Mouse (Mus musculus) lung, postnatal 14 days (tissue): ENCODE measurements around the gene Btbd6.

Experiments used
- DNase-seq: peaks from one replicate; pipeline ENCODE4 v3.0.0; 2021

Gene Btbd6

GRCm38 (mm10) chr12:112955800-112956199 lies 20.5 kb upstream of the Btbd6 start:
- peak; percentile 85 for DNase-seq

- peak; percentile 73 for DNase-seq
These were observed 18.0 kb upstream of the Btbd6 start for GRCm38 (mm10) chr12:112958303-112958702.

GRCm38 (mm10) chr12:112959421-112959820 lies 16.9 kb upstream of the Btbd6 start:
- DNase-seq = no peak

- no peak for DNase-seq
These were observed 14.9 kb upstream of the Btbd6 start for GRCm38 (mm10) chr12:112961428-112961827.

- no peak for DNase-seq
These were observed 14.4 kb upstream of the Btbd6 start for GRCm38 (mm10) chr12:112961872-112962271.

- DNase-seq = no peak
These were observed 10.5 kb upstream of the Btbd6 start for GRCm38 (mm10) chr12:112965783-112966182.

DNA sequence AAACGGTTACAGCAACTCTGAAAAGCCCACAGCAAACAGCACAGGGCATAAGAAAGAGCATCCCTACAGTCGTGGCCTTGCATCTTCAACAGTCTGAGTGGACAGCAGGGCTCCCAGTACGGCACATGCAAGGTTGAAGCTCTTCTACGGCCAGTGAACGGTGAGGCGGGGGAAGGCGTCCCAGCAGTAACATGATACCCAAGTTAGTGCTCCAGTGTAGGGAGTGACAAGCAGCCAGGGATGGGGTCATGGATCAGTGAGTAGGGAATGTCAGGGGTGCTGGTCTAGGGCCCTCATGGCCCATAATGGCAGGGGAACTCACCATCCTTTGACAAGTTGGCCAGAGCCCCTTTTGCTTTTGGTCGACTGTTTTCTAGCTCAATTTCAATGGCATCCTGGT lies 7.3 kb upstream of the Btbd6 start:
- no peak for DNase-seq

- DNase-seq = no peak
These were observed 6.7 kb upstream of the Btbd6 start for GRCm38 (mm10) chr12:112969616-112970015.

- no peak for DNase-seq
These were observed 1.5 kb upstream of the Btbd6 start for GRCm38 (mm10) chr12:112974736-112975135.

GRCm38 (mm10) chr12:112977156-112977555 lies 874 bp downstream of the Btbd6 start:
- DNase-seq = no peak

DNA sequence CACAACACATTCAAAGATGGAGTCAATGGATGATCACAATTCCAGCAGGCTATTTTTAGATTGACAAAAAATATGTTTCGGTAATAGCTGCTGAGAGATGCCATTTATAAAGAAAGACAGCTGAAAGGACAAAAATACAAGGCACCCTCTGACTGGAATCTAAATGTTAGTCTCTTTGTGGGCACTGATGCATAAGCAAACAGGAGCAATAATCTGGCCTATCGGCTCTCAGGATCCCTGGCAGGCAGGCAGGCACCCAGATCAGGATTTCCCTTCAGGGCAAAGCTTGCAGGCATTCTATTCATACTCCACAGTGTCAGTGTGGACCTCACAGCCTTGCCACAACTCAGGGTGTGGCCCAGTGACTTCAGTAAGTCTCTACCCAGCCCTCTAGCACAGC lies 5.7 kb downstream of the Btbd6 start:
- no peak for DNase-seq

DNA sequence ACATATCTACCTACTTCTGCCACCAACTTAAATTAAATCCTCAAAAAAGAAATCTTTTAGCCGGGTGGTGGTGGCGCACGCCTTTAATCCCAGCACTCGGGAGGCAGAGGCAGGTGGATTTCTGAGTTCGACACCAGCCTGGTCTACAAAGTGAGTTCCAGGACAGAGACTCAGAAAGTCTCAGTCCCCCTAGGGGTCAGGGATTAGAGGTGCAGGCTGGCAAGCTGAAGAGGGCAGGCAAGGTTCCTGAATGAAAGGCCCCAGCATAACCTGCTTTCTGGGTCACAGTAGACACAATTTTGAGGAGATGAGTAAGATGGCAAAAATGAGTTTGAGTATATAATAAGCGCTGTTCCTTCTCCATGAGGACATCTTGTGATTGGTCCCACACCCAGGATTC lies 9.1 kb downstream of the Btbd6 start:
- no peak for DNase-seq

- peak; percentile 49 for DNase-seq
These were observed 11.6 kb downstream of the Btbd6 start for GRCm38 (mm10) chr12:112987877-112988276.

DNA sequence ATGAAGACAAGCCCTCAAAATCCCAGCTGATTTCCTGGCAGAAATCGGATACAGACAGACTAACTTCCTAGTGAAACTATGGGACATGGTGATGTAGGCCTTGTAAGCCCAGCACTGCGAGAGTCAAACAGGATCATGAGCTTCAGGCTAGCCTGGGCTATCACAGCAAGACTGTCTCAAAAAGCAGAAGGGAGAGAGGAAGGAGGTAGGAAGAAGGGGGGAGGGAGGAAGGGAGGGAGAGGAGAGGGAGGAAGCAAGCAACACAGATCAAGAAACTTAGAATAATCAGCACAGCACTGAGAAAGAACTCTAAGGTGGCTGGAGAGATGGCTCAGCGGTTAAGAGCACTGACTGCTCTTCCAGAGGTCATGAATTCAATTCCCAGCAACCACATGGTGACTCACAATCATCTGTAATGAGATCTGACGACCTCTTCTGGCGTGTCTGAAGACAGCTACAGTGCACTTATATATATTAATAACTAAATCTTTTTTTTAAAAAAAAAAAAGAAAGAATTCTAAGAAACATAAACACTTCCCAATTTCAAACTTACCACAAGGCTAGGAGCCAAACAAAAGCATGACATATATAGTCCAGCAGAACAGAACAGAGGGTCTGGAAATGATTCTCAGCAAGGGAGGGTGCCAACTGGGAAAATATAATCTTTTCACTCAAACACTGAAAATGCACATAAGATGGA lies 14.6 kb downstream of the Btbd6 start:
- DNase-seq = no peak

- no peak for DNase-seq
These were observed 15.2 kb downstream of the Btbd6 start for GRCm38 (mm10) chr12:112991444-112991843.

GRCm38 (mm10) chr12:112994153-112994552 lies 17.9 kb downstream of the Btbd6 start:
- no peak for DNase-seq

GRCm38 (mm10) chr12:112999569-113000293 lies 23.4 kb downstream of the Btbd6 start:
- no peak for DNase-seq

- peak; percentile 98 for DNase-seq
These were observed 24.2 kb downstream of the Btbd6 start, which contains the start of gene Brf1 for GRCm38 (mm10) chr12:113000294-113001132. TSS of gene Brf1 (minus strand) at chr12:113000704.

DNA sequence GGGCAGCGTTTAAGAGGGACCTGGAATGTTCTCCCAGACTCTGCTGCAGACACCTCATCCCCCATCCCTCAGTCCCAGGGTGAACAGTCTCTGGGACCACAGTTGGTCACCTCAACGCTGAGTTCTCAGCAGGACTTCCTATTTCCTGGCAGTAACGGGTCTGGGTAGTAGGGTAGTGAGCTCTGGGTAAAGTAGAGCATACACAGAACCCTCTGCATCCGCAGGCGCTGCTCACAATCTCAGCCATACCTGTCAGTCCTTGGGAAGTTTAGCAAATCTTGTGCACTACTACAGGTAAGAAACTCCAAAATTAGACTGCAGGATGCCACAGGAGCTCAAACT lies 24.8 kb downstream of the Btbd6 start:
- DNase-seq = no peak

DNA sequence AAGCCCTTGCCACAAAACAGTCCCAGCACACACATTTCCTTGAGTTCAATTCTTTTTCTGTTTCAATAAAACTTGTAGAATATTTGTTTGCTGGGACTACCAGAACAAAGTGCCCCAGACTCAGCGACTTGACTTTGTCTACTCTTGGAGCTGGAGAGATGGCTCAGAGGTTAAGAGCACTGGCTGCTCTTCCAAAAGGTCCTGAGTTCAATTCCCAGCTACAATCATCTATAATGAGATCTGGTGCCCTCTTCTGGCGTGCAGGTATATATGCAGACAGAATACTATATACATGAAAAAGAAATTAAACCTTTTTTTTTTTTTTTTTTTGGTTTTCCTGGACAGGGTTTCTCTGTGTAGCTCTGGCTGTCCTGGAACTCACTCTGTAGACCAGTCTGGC lies 26.4 kb downstream of the Btbd6 start:
- no peak for DNase-seq

DNA sequence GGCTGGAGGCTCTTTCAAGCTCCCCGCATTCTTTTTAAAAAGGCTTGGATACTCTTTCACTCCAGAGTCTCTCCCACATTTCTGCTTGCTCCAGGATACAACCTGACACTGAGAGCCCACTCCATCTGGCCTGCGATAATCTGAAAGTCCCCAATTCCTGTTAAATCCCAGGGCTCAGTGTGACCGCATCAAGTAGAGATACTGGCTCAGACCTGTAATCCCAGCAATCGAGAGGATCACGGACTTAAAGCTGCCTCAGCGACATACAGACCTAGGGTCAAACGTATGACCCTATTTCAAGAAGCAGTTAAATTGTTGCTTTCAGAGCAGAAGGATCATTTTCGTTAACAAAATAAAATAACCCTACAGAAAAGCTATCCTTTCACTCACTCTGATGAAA lies 27.7 kb downstream of the Btbd6 start:
- no peak for DNase-seq

DNA sequence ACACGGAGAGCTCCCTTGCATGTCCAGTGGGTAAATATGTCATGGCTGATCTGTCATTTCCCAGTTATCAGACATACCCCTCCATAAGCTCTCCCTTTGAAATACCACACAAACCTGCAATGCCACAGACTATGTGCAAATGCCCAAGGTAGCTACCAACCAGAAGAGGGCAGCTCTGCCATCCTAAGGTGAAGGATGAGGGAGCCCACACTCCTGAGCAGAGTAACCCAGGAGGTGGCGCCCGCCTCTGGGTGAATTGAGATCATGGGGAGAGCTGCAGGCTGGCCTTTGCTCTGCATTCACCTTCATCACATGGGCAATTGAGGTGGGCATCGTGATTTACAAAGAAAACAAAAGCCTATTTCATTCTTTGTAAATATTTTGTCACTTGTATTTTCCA lies 28.7 kb downstream of the Btbd6 start:
- peak; percentile 82 for DNase-seq

GRCm38 (mm10) chr12:113011702-113012360 lies 35.5 kb downstream of the Btbd6 start:
- DNase-seq = peak; percentile 65
